Mouse (Mus musculus) central nervous system, embryonic 18 days (tissue): Measurements from ENCODE around the gene Olfr348. TPM values are rescaled to one million over a fixed set of nuclear protein-coding genes. Genes with fewer than 3 reads are reported as not detected.

Experiments
- polyA plus RNA-seq: library from polyadenylated mRNA; depleted of rRNA; stranded (reverse); fragments of >200 nt; gene quantifications from 2 replicates; pipeline ENCODE4 v1.2.3, GENCODE M21; 2012; rRNA removed

The Olfr348 gene
- not detected in 2 replicates for polyA plus RNA-seq

DNA sequence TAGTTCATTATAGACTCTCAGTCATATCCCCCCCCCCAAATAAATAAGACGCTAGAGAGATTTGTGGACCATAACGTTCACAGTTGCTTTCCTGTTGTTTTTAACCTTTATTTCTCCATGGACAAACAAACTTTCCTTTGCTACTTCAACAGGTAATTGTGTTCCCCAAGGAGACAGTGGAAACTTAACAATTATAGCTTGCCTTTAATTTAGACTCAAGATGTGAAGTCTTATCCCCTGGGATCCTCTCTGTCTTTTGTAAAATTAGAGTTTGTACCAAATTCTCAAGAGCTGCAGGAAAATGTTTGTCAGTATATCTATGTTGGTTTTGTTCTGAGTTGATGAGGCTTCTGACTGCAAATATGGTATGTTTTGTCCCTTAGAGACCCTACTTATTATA, at the start of gene Olfr348:
Gene Olfr348 (plus strand): TSS at position 301 of the 400 bp plus-strand sequence.

DNA sequence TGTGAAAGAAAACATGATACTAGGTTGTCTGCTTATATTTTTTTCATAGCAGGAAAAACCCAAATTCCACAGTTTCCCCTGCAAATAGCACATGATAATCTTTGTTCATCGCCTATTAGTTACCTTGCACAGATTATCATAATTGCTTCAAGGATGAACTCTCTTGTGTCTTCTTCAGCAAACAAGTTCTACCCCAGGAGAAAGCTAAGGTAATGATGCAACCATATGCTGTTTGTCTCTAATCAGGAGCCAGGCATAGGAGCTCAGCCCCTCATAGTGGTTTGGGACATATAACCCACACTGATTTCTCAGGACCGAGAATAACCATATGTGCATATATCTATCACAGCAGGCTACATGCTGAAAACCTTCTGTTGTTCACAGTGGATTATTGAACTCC, 6.2 kb downstream of the Olfr348 start, which contains the start of gene Olfr50:
Gene Olfr50 (plus strand): TSS at position 301 of the 400 bp plus-strand sequence.

DNA sequence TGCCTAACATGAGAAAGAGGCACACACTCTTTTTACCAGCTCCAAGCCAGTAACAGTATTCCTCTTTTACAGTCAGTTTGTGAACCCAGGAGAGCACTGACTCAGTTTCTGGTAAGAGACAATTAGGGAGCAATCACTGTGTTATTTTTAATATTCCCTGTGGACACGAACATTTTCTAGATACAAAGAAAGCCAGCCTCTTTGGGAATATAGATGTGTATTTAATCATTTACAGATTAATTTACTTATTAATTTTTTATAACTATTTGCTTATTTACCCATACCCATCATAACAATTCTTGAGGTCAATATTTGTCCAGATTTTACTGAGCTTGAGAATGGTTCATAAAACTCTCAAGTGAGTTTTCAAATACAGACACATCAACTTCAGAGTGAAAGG, 32.9 kb downstream of the Olfr348 start, which contains the start of gene Olfr3:
Gene Olfr3 (minus strand): TSS at position 101 of the 400 bp plus-strand sequence.

Other genes with a start within 250 kb of the Olfr348 start
- not detected in 2 replicates for gene Olfr344, start 217.6 kb upstream of the Olfr348 start, polyA plus RNA-seq
- gene Olfr345, start 144.2 kb upstream of the Olfr348 start, polyA plus RNA-seq = not detected in 2 replicates
- gene Olfr346, start 98.5 kb upstream of the Olfr348 start, polyA plus RNA-seq = not detected in 2 replicates
- not detected in 2 replicates for gene Olfr347, start 52.4 kb upstream of the Olfr348 start, polyA plus RNA-seq
- not detected in 2 replicates for gene Olfr50, start 6.3 kb downstream of the Olfr348 start, polyA plus RNA-seq
- gene Olfr3, start 32.8 kb downstream of the Olfr348 start, polyA plus RNA-seq = not detected in 2 replicates
- not detected in 2 replicates for gene Olfr350, start 62.0 kb downstream of the Olfr348 start, polyA plus RNA-seq
- not detected in 2 replicates for gene Olfr351, start 78.4 kb downstream of the Olfr348 start, polyA plus RNA-seq
- gene Olfr352, start 84.2 kb downstream of the Olfr348 start, polyA plus RNA-seq = not detected in 2 replicates
- not detected in 2 replicates for gene Olfr353, start 108.7 kb downstream of the Olfr348 start, polyA plus RNA-seq
- not detected in 2 replicates for gene Olfr354, start 121.4 kb downstream of the Olfr348 start, polyA plus RNA-seq
- gene Olfr355, start 144.6 kb downstream of the Olfr348 start, polyA plus RNA-seq = not detected in 2 replicates
- gene Olfr356, start 152.8 kb downstream of the Olfr348 start, polyA plus RNA-seq = not detected in 2 replicates
- gene Olfr357, start 209.6 kb downstream of the Olfr348 start, polyA plus RNA-seq = not detected in 2 replicates
- not detected in 2 replicates for gene Olfr358, start 225.1 kb downstream of the Olfr348 start, polyA plus RNA-seq